Mouse (Mus musculus): ENCODE results near the gene 1190007I07Rik. TPM values are rescaled to one million over a fixed set of nuclear protein-coding genes. Genes with fewer than 3 reads are reported as not detected.
"Not testable (repeated sequence)": the region's sequence is repeated elsewhere in the genome, so short reads cannot be mapped to it uniquely, and the experiment has no call there.

1190007I07Rik gene
- polyA plus RNA-seq, 1 experiment, result 30.6 TPM

- Histone ChIP-seq H3K27ac (ENCODE audit: insufficient read depth, low read depth, low read length) (no peak overlapping the region), H3K4me1 (ENCODE audit: control insufficient read depth, insufficient read depth, insufficient read length, low read length) (no peaks in the 10 kb centered on the region), H3K27me3 (ENCODE audit: control insufficient read depth, insufficient read depth, low read length) (no peaks in the 10 kb centered on the region), H3K4me3 (ENCODE audit: low read depth, low read length) (no peak overlapping the region), H3K36me3 (ENCODE audit: control insufficient read depth, insufficient read depth, low read length) (peaks cover 45% of the 10 kb centered on the region)
- 87% methylated on average over 8 of the region's 8 CpGs for WGBS
- TF ChIP-seq POLR2A (IDR thresholded peaks at IDR 0.05; ENCODE audit: low read depth, low read length) (no peak), CTCF (IDR thresholded peaks at IDR 0.05; ENCODE audit: extremely low read depth, insufficient read length, insufficient replicate concordance, low read depth, low read length) (no peak)
These were observed 16.1 kb upstream of the 1190007I07Rik start for GRCm38 (mm10) chr10:82639032-82639698.

GRCm38 (mm10) chr10:82636321-82636720, 13.3 kb upstream of the 1190007I07Rik start:
- H3K4me1 ChIP-seq (ENCODE audit: control insufficient read depth, insufficient read depth, insufficient read length, low read length), result no peaks in the 10 kb centered on the region
- 96% methylated on average over 3 of the region's 3 CpGs for WGBS
- H3K27ac ChIP-seq (ENCODE audit: insufficient read depth, low read depth, low read length), result no peak overlapping the region
- peaks cover 26% of the 10 kb centered on the region for H3K36me3 ChIP-seq (ENCODE audit: control insufficient read depth, insufficient read depth, low read length)
- no peak for TF ChIP-seq POLR2A (IDR thresholded peaks at IDR 0.05; ENCODE audit: low read depth, low read length)
- no peak for TF ChIP-seq CTCF (IDR thresholded peaks at IDR 0.05; ENCODE audit: extremely low read depth, insufficient read length, insufficient replicate concordance, low read depth, low read length)
- no peaks in the 10 kb centered on the region for H3K27me3 ChIP-seq (ENCODE audit: control insufficient read depth, insufficient read depth, low read length)
- no peak overlapping the region for H3K4me3 ChIP-seq (ENCODE audit: low read depth, low read length)

GRCm38 (mm10) chr10:82634348-82634747, 11.3 kb upstream of the 1190007I07Rik start:
- no peak for TF ChIP-seq CTCF (IDR thresholded peaks at IDR 0.05; ENCODE audit: extremely low read depth, insufficient read length, insufficient replicate concordance, low read depth, low read length)
- no peak for TF ChIP-seq POLR2A (IDR thresholded peaks at IDR 0.05; ENCODE audit: low read depth, low read length)
- no peaks in the 10 kb centered on the region for H3K27me3 ChIP-seq (ENCODE audit: control insufficient read depth, insufficient read depth, low read length)
- peaks cover 3% of the 10 kb centered on the region; the same call in 1 of the 2 replicates for H3K4me1 ChIP-seq (ENCODE audit: control insufficient read depth, insufficient read depth, insufficient read length, low read length)
- H3K4me3 ChIP-seq (ENCODE audit: low read depth, low read length), result no peak overlapping the region
- 98% methylated on average over 7 of the region's 7 CpGs for WGBS
- no peak overlapping the region for H3K27ac ChIP-seq (ENCODE audit: insufficient read depth, low read depth, low read length)
- H3K36me3 ChIP-seq (ENCODE audit: control insufficient read depth, insufficient read depth, low read length), result peaks cover 11% of the 10 kb centered on the region

GRCm38 (mm10) chr10:82632496-82633280, 9.7 kb upstream of the 1190007I07Rik start:
- no peak for TF ChIP-seq CTCF (IDR thresholded peaks at IDR 0.05; ENCODE audit: extremely low read depth, insufficient read length, insufficient replicate concordance, low read depth, low read length)
- no peak for TF ChIP-seq POLR2A (IDR thresholded peaks at IDR 0.05; ENCODE audit: low read depth, low read length)
- Histone ChIP-seq H3K4me3 (ENCODE audit: low read depth, low read length) (no peak overlapping the region), H3K4me1 (ENCODE audit: control insufficient read depth, insufficient read depth, insufficient read length, low read length) (peaks cover 3% of the 10 kb centered on the region; the same call in 1 of the 2 replicates), H3K27me3 (ENCODE audit: control insufficient read depth, insufficient read depth, low read length) (no peaks in the 10 kb centered on the region), H3K36me3 (ENCODE audit: control insufficient read depth, insufficient read depth, low read length) (0 out of 2 replicates have a peak, but pooled peaks cover 4% of the 10 kb centered on the region), H3K27ac (ENCODE audit: insufficient read depth, low read depth, low read length) (no peak overlapping the region)
- WGBS, result 94% methylated on average over 12 of the region's 12 CpGs

GRCm38 (mm10) chr10:82631133-82631532, 8.1 kb upstream of the 1190007I07Rik start:
- TF ChIP-seq CTCF (IDR thresholded peaks at IDR 0.05; ENCODE audit: extremely low read depth, insufficient read length, insufficient replicate concordance, low read depth, low read length) (no peak), POLR2A (IDR thresholded peaks at IDR 0.05; ENCODE audit: low read depth, low read length) (no peak)
- Histone ChIP-seq H3K27ac (ENCODE audit: insufficient read depth, low read depth, low read length) (no peak overlapping the region), H3K27me3 (ENCODE audit: control insufficient read depth, insufficient read depth, low read length) (no peaks in the 10 kb centered on the region), H3K4me3 (ENCODE audit: low read depth, low read length) (no peak overlapping the region), H3K36me3 (ENCODE audit: control insufficient read depth, insufficient read depth, low read length) (0 out of 2 replicates have a peak, but pooled peaks cover 2% of the 10 kb centered on the region), H3K4me1 (ENCODE audit: control insufficient read depth, insufficient read depth, insufficient read length, low read length) (peaks cover 3% of the 10 kb centered on the region; the same call in 1 of the 2 replicates)
- WGBS, result 74% methylated on average over 7 of the region's 7 CpGs

- Histone ChIP-seq H3K4me3 (ENCODE audit: low read depth, low read length) (peak overlapping the region; percentile 83), H3K36me3 (ENCODE audit: control insufficient read depth, insufficient read depth, low read length) (0 out of 2 replicates have a peak, but pooled peaks cover 2% of the 10 kb centered on the region), H3K4me1 (ENCODE audit: control insufficient read depth, insufficient read depth, insufficient read length, low read length) (peaks cover 3% of the 10 kb centered on the region; the same call in 1 of the 2 replicates), H3K27ac (ENCODE audit: insufficient read depth, low read depth, low read length) (no peak overlapping the region), H3K27me3 (ENCODE audit: control insufficient read depth, insufficient read depth, low read length) (no peaks in the 10 kb centered on the region)
- WGBS, result 10% methylated on average over 7 of the region's 7 CpGs
- TF ChIP-seq POLR2A (IDR thresholded peaks at IDR 0.05; ENCODE audit: low read depth, low read length) (no peak), CTCF (IDR thresholded peaks at IDR 0.05; ENCODE audit: extremely low read depth, insufficient read length, insufficient replicate concordance, low read depth, low read length) (no peak)
These were observed 7.5 kb upstream of the 1190007I07Rik start for GRCm38 (mm10) chr10:82630497-82630896.

- H3K27me3 ChIP-seq (ENCODE audit: control insufficient read depth, insufficient read depth, low read length); H3K36me3 ChIP-seq (ENCODE audit: control insufficient read depth, insufficient read depth, low read length); H3K4me1 ChIP-seq (ENCODE audit: control insufficient read depth, insufficient read depth, insufficient read length, low read length): not testable (repeated sequence)
- WGBS, result under 1% methylated on average over 78 of the region's 78 CpGs
- Histone ChIP-seq H3K27ac (ENCODE audit: insufficient read depth, low read depth, low read length) (peak within 1 kb of the TSS; percentile 84), H3K4me3 (ENCODE audit: low read depth, low read length) (peak within 1 kb of the TSS; percentile 83)
These were observed 6.7 kb upstream of the 1190007I07Rik start, which contains the start of gene Tdg for GRCm38 (mm10) chr10:82629586-82630255. TSS of gene Tdg (plus strand) at chr10:82629828.

Data from small intestine, adult 2 months (tissue).